Mouse (Mus musculus): ENCODE results near the gene Hpse.

Hpse gene

GRCm38 (mm10) chr5:100719235-100720088 is at the start of gene Hpse:
TSS of gene Hpse (minus strand) at chr5:100719716.
- DNase-seq (ENCODE audit: inconsistent age in 2 of 2, low spot score in 1 of 2): peak; percentile 21 to 68

GRCm38 (mm10) chr5:100766026-100766425 is 46.5 kb upstream of the Hpse start:
- DNase-seq (ENCODE audit: inconsistent age in 2 of 2, low spot score in 1 of 2): no peak

GRCm38 (mm10) chr5:100761736-100762135 is 42.2 kb upstream of the Hpse start:
- DNase-seq (ENCODE audit: inconsistent age in 2 of 2, low spot score in 1 of 2): no peak

GRCm38 (mm10) chr5:100760049-100760663 is 40.6 kb upstream of the Hpse start:
- no peak for DNase-seq (ENCODE audit: inconsistent age in 2 of 2, low spot score in 1 of 2)

- no peak for DNase-seq (ENCODE audit: inconsistent age in 2 of 2, low spot score in 1 of 2)
These were observed 38.6 kb upstream of the Hpse start for GRCm38 (mm10) chr5:100758121-100758520.

- no peak for DNase-seq (ENCODE audit: inconsistent age in 2 of 2, low spot score in 1 of 2)
These were observed 33.9 kb upstream of the Hpse start for GRCm38 (mm10) chr5:100753407-100753806.

- DNase-seq (ENCODE audit: inconsistent age in 2 of 2, low spot score in 1 of 2): peak; percentile 21 to 56
These were observed 32.1 kb upstream of the Hpse start for GRCm38 (mm10) chr5:100751655-100752054.

- DNase-seq (ENCODE audit: inconsistent age in 2 of 2, low spot score in 1 of 2): peak; percentile 42 to 65
These were observed 31.2 kb upstream of the Hpse start for GRCm38 (mm10) chr5:100750617-100751255.

GRCm38 (mm10) chr5:100738802-100739201 is 19.3 kb upstream of the Hpse start:
- DNase-seq (ENCODE audit: inconsistent age in 2 of 2, low spot score in 1 of 2): no peak

- DNase-seq (ENCODE audit: inconsistent age in 2 of 2, low spot score in 1 of 2): no peak
These were observed 17.4 kb upstream of the Hpse start for GRCm38 (mm10) chr5:100736919-100737318.

- no peak for DNase-seq (ENCODE audit: inconsistent age in 2 of 2, low spot score in 1 of 2)
These were observed 15.0 kb upstream of the Hpse start for GRCm38 (mm10) chr5:100734535-100734934.

- DNase-seq (ENCODE audit: inconsistent age in 2 of 2, low spot score in 1 of 2): no peak
These were observed 9.2 kb upstream of the Hpse start for GRCm38 (mm10) chr5:100728757-100729156.

- no peak for DNase-seq (ENCODE audit: inconsistent age in 2 of 2, low spot score in 1 of 2)
These were observed 6.5 kb upstream of the Hpse start for GRCm38 (mm10) chr5:100726001-100726400.

- DNase-seq (ENCODE audit: inconsistent age in 2 of 2, low spot score in 1 of 2): no peak
These were observed 2.8 kb downstream of the Hpse start for GRCm38 (mm10) chr5:100716762-100717161.

- no peak for DNase-seq (ENCODE audit: inconsistent age in 2 of 2, low spot score in 1 of 2)
These were observed 8.3 kb downstream of the Hpse start for GRCm38 (mm10) chr5:100711219-100711618.

- no peak for DNase-seq (ENCODE audit: inconsistent age in 2 of 2, low spot score in 1 of 2)
These were observed 9.5 kb downstream of the Hpse start for GRCm38 (mm10) chr5:100710012-100710411.

- no peak for DNase-seq (ENCODE audit: inconsistent age in 2 of 2, low spot score in 1 of 2)
These were observed 10.5 kb downstream of the Hpse start for GRCm38 (mm10) chr5:100709035-100709434.

- DNase-seq (ENCODE audit: inconsistent age in 2 of 2, low spot score in 1 of 2): no peak
These were observed 12.8 kb downstream of the Hpse start for GRCm38 (mm10) chr5:100706675-100707074.

GRCm38 (mm10) chr5:100704272-100704671 is 15.2 kb downstream of the Hpse start:
- no peak for DNase-seq (ENCODE audit: inconsistent age in 2 of 2, low spot score in 1 of 2)

GRCm38 (mm10) chr5:100702325-100702724 is 17.2 kb downstream of the Hpse start:
- no peak for DNase-seq (ENCODE audit: inconsistent age in 2 of 2, low spot score in 1 of 2)

GRCm38 (mm10) chr5:100700861-100701620 is 18.5 kb downstream of the Hpse start:
- no peak for DNase-seq (ENCODE audit: inconsistent age in 2 of 2, low spot score in 1 of 2)

Data from adrenal gland, adult (tissue).